In genomic region chr2:12368451-12368850, GRCm38 (mm10) we compare ENCODE assay signal across 14 mouse cellular contexts. TPM values are rescaled to one million over a fixed set of nuclear protein-coding genes. Genes with fewer than 3 reads are reported as not detected.
DNase-seq lines count a peak whose midpoint lies in the region; ATAC-seq and TF ChIP-seq lines count a peak whose summit lies in the region.
"Had no signal": no experiment of that assay in that cellular context is flagged by ENCODE, and none has a peak within 500 bp of the region (broad histone marks: within the 10 kb centered on the region; RNA-seq: fewer than 3 reads in every experiment).

No protein-coding gene starts in this region.

- H3K36me3 ChIP-seq in heart, embryonic 16.5 days (ENCODE audit: control insufficient read depth, insufficient read depth) = 0 out of 2 replicates have a peak, but pooled peaks cover 2% of the 10 kb centered on the region
- H3K36me3 ChIP-seq in MEL (ENCODE audit: control insufficient read depth in 1 of 2, insufficient read depth in 2 of 2, low read length in 2 of 2) = peaks cover 1 to 43% of the 10 kb centered on the region in 2 experiments; a peak in 3 of 4 replicates
- H3K36me3 ChIP-seq in liver, embryonic 14.5 days (replicated peaks; ENCODE audit: control insufficient read depth, insufficient read depth, low read depth) = no peaks in the 10 kb centered on the region; the same call in none of the 2 replicates

- peak; percentile 63; the same call in 1 of the 2 replicates for ATAC-seq in heart, embryonic 16.5 days (replicated peaks; ENCODE audit: extremely low read depth, insufficient read depth, low FRiP score)
- ATAC-seq in liver, embryonic 14.5 days (ENCODE audit: insufficient read depth) = peak; percentile 80
- ATAC-seq: forebrain, embryonic 13.5 days had no signal

- H3K9me3 ChIP-seq in heart, embryonic 16.5 days (replicated peaks; ENCODE audit: control insufficient read depth, low read length) = no peaks in the 10 kb centered on the region
- no peaks in the 10 kb centered on the region for H3K9me3 ChIP-seq in MEL (replicated peaks; ENCODE audit: insufficient read depth, low read length)
- no peaks in the 10 kb centered on the region for H3K9me3 ChIP-seq in liver, embryonic 14.5 days (ENCODE audit: control insufficient read depth, low read length)
- H3K9me3 ChIP-seq: forebrain, embryonic 13.5 days; neural tube, embryonic 12.5 days had no signal

- H3K27ac ChIP-seq in heart, embryonic 16.5 days (ENCODE audit: low read length) = no peak overlapping the region
- H3K27ac ChIP-seq in MEL (ENCODE audit: control insufficient read depth, low read depth, low read length) = peak overlapping the region; percentile 71; the same call in 1 of the 2 replicates
- H3K27ac ChIP-seq in liver, embryonic 14.5 days = peak overlapping the region; percentile 52
- H3K27ac ChIP-seq: forebrain, embryonic 13.5 days; macrophage; neural tube, embryonic 12.5 days had no signal

- TF ChIP-seq EP300 in MEL (IDR thresholded peaks at IDR 0.05; ENCODE audit: low read depth in 1 of 2, low read length in 2 of 2) = peak; percentile 99 to 100
- TF ChIP-seq EP300 in liver, embryonic 14.5 days (IDR thresholded peaks at IDR 0.05; ENCODE audit: low read depth) = peak; percentile 97

- H3K4me3 ChIP-seq in heart, embryonic 16.5 days (ENCODE audit: low read length) = no peak overlapping the region
- H3K4me3 ChIP-seq in MEL (ENCODE audit: control insufficient read depth in 1 of 2, insufficient read depth in 1 of 2, low read depth in 2 of 2, low read length in 2 of 2) = no peak overlapping the region
- H3K4me3 ChIP-seq in liver, embryonic 14.5 days (ENCODE audit: insufficient read depth in 1 of 2, low read depth in 2 of 2, low read length in 2 of 2) = no peak overlapping the region
- H3K4me3 ChIP-seq: forebrain, embryonic 13.5 days; neural tube, embryonic 12.5 days had no signal

- TF ChIP-seq POLR2A in MEL (IDR thresholded peaks at IDR 0.05; ENCODE audit: control insufficient read depth in 1 of 2, insufficient read depth in 1 of 2, low read depth in 1 of 2, low read length in 2 of 2, poor library complexity in 1 of 2) = no peak

- H3K4me2 ChIP-seq in heart, embryonic 16.5 days (ENCODE audit: low read depth, low read length) = no peak overlapping the region
- peak overlapping the region; percentile 51 for H3K4me2 ChIP-seq in liver, embryonic 14.5 days (ENCODE audit: low read depth)
- H3K4me2 ChIP-seq: forebrain, embryonic 13.5 days; neural tube, embryonic 12.5 days had no signal

- no peak overlapping the region for H3K9ac ChIP-seq in heart, embryonic 16.5 days (ENCODE audit: low read length)
- no peak overlapping the region for H3K9ac ChIP-seq in MEL (ENCODE audit: control insufficient read depth, low read depth, low read length, poor library complexity, severe bottlenecking)
- no peak overlapping the region for H3K9ac ChIP-seq in liver, embryonic 14.5 days (replicated peaks)
- H3K9ac ChIP-seq: forebrain, embryonic 13.5 days; neural tube, embryonic 12.5 days had no signal

- 15% methylated on average over 2 of the region's 2 CpGs for WGBS in heart, embryonic 16.5 days
- WGBS in liver, embryonic 14.5 days (ENCODE audit: insufficient replicate concordance) = 19% methylated on average over 2 of the region's 2 CpGs

- TF ChIP-seq CTCF in MEL (IDR thresholded peaks at IDR 0.05 in 2 of 3, conservative IDR thresholded peaks at IDR 0.05 in 1 of 3; ENCODE audit: control insufficient read depth in 1 of 3, insufficient read depth in 1 of 3, low read depth in 2 of 3, low read length in 3 of 3, poor library complexity in 1 of 3, severe bottlenecking in 1 of 3) = no peak
- no peak for TF ChIP-seq CTCF in liver, embryonic 14.5 days (IDR thresholded peaks at IDR 0.05; ENCODE audit: low read depth)

- H3K4me1 ChIP-seq in heart, embryonic 16.5 days (ENCODE audit: control insufficient read depth, insufficient read depth, low read length) = peaks cover 10% of the 10 kb centered on the region
- H3K4me1 ChIP-seq in MEL (ENCODE audit: control insufficient read depth in 1 of 2, insufficient read depth in 2 of 2, low read length in 2 of 2) = peaks cover 27 to 37% of the 10 kb centered on the region in 2 experiments
- H3K4me1 ChIP-seq in liver, embryonic 14.5 days (replicated peaks; ENCODE audit: control insufficient read depth in 2 of 2, insufficient read depth in 2 of 2, low read length in 1 of 2) = peaks cover 40 to 43% of the 10 kb centered on the region in 2 experiments
- H3K4me1 ChIP-seq: forebrain, embryonic 13.5 days; neural tube, embryonic 12.5 days had no signal

- H3K27me3 ChIP-seq in heart, embryonic 16.5 days (ENCODE audit: control insufficient read depth, insufficient read depth, low read length) = no peaks in the 10 kb centered on the region
- H3K27me3 ChIP-seq in MEL (ENCODE audit: control insufficient read depth in 1 of 2, insufficient read depth in 2 of 2, low read length in 2 of 2) = no peaks in the 10 kb centered on the region
- no peaks in the 10 kb centered on the region for H3K27me3 ChIP-seq in liver, embryonic 14.5 days (ENCODE audit: control insufficient read depth, insufficient read depth, low read length)
- H3K27me3 ChIP-seq: forebrain, embryonic 13.5 days; neural tube, embryonic 12.5 days had no signal

- no peak for DNase-seq in heart, postnatal 25 days (ENCODE audit: low spot score)
- DNase-seq in MEL (ENCODE audit: low read depth, low spot score) = peak; percentile 86
- DNase-seq in c-Kit-negative CD71-positive TER-119-positive erythroid progenitor cells, embryonic 14.5 days (ENCODE audit: low read depth, low spot score) = peak; percentile 26
- peak; percentile 60 to 75 (median 68) for DNase-seq in liver, embryonic 14.5 days (ENCODE audit: low read depth in 3 of 3, low spot score in 3 of 3)
- no peak for DNase-seq in gastrocnemius, postnatal 4 days (ENCODE audit: low spot score in 2 of 2)
- DNase-seq in layer of hippocampus, postnatal 14 days (ENCODE audit: low spot score in 2 of 2) = no peak
- DNase-seq: cerebellum, adult 11-12 months; kidney, adult 18-20 months; kidney, postnatal 14 days; lung, adult 2 months had no signal

- no peak for TF ChIP-seq RAD21 in MEL (IDR thresholded peaks at IDR 0.05; ENCODE audit: low read depth, low read length)

- intact Hi-C loops in heart, postnatal 25 days (cut with DNase I) = no loop called here

- no peaks in the 10 kb centered on the region for H3K79me2 ChIP-seq in MEL (ENCODE audit: control insufficient read depth, insufficient read depth, low read length, poor library complexity)

TF ChIP-seq in MEL, 35 proteins besides CTCF, POLR2A, EP300 and RAD21:
- TF ChIP-seq USF1 (IDR thresholded peaks at IDR 0.05; ENCODE audit: low read depth, low read length) (no peak), MAZ (IDR thresholded peaks at IDR 0.05; ENCODE audit: low read depth, low read length) (no peak), TAL1 (IDR thresholded peaks at IDR 0.05; ENCODE audit: low read length) (peak; percentile 94), MAFK (IDR thresholded peaks at IDR 0.05; ENCODE audit: borderline replicate concordance, low read depth, low read length) (peak; percentile 52; the same call in 1 of the 2 replicates), CHD1 (IDR thresholded peaks at IDR 0.05; ENCODE audit: low read depth, low read length) (no peak), POLR2AphosphoS5 (IDR thresholded peaks at IDR 0.05; ENCODE audit: borderline replicate concordance, low read depth, low read length) (no peak), MEF2A (IDR thresholded peaks at IDR 0.05; ENCODE audit: extremely low read depth, insufficient replicate concordance, low read depth, low read length, poor library complexity, severe bottlenecking) (no peak), SIN3A (IDR thresholded peaks at IDR 0.05; ENCODE audit: low read length) (peak; percentile 61), UBTF (IDR thresholded peaks at IDR 0.05; ENCODE audit: borderline replicate concordance, insufficient read depth, low read depth, low read length) (no peak), HCFC1 (IDR thresholded peaks at IDR 0.05; ENCODE audit: low read depth, low read length) (no peak), MAX (IDR thresholded peaks at IDR 0.05; ENCODE audit: low read length) (no peak), ETS1 (IDR thresholded peaks at IDR 0.05; ENCODE audit: low read depth, low read length) (peak; percentile 90), ZNF384 (IDR thresholded peaks at IDR 0.05; ENCODE audit: low read depth, low read length) (no peak), RCOR1 (IDR thresholded peaks at IDR 0.05; ENCODE audit: low read depth, low read length) (peak; percentile 99), BHLHE40 (IDR thresholded peaks at IDR 0.05; ENCODE audit: borderline replicate concordance, low read depth, low read length) (peak; percentile 62; the same call in 1 of the 2 replicates), MYC (IDR thresholded peaks at IDR 0.05; ENCODE audit: low read depth, low read length) (0 out of 2 replicates have a peak, but pooled peaks have one; percentile 50), SMC3 (IDR thresholded peaks at IDR 0.05; ENCODE audit: low read depth, low read length) (no peak), GATA1 (IDR thresholded peaks at IDR 0.05; ENCODE audit: low read depth, low read length) (peak; percentile 100), CHD2 (IDR thresholded peaks at IDR 0.05; ENCODE audit: low read length) (no peak), TCF12 (IDR thresholded peaks at IDR 0.05; ENCODE audit: low read depth, low read length) (peak; percentile 99)

RNA-seq across cellular contexts. Expression of gene Mindy3, which starts 50.8 kb away (rescaled TPM):
- polyA plus RNA-seq in heart, embryonic 16.5 days (2015; fragmentation: Nextera tagmentation; extraction: Ambion mirVana) = 22.7 and 26.4 TPM in 2 replicates
- total RNA-seq in heart, postnatal 25 days (2021) = 10 to 100 TPM; 19.0 to 19.1 TPM
- total RNA-seq in MEL (2012; rRNA removed) = 23.5 and 23.8 TPM in 2 replicates
- 10 to 100 TPM in 1 of 2 experiments, not detected in 1; 40.6 TPM for polyA plus RNA-seq in MEL (2012; ENCODE audit: insufficient read depth in 1 of 2, insufficient read length in 2 of 2, low read depth in 1 of 2, low replicate concordance in 2 of 2, missing spikeins in 1 of 2)
- 9.8 and 13.9 TPM in 2 replicates for polyA plus RNA-seq in liver, embryonic 14.5 days (2012; rRNA removed)
- 15.2 and 15.7 TPM in 2 replicates for polyA plus RNA-seq in liver, embryonic 14.5 days (2014; fragmentation: Nextera tagmentation; extraction: Ambion mirVana)
- total RNA-seq in gastrocnemius, postnatal 4 days (2021) = 10 to 100 TPM; 20.1 to 25.7 TPM
- total RNA-seq in layer of hippocampus, postnatal 14 days (2021) = 10 to 100 TPM; 94.8 to 99.8 TPM

Comparison
In these comparisons a context has a peak if more than half of its experiments do, and no peak if none do; other contexts are left out.
1. DNase-seq: peak in MEL (single experiment), c-Kit-negative CD71-positive TER-119-positive erythroid progenitor cells, embryonic 14.5 days (single experiment) and liver, embryonic 14.5 days (3 of 3); none in heart, postnatal 25 days (single experiment), gastrocnemius, postnatal 4 days (0 of 2) and layer of hippocampus, postnatal 14 days (0 of 2).